Mouse (Mus musculus) CH12.LX (cell line): ENCODE measurements around the gene Ctsh.

ENCODE experiments used
- CTCF ChIP-seq, 2 experiments: IDR thresholded peaks in 1 of 2; conservative IDR thresholded peaks in 1 of 2; 2 replicates each; pipeline ENCODE4 v1.5.1; 2011 to 2012; ENCODE audit warnings: low read depth in 2 of 2, low read length in 2 of 2, improper control_type of control experiment in 1 of 2, inconsistent platforms in 1 of 2, mild to moderate bottlenecking in 1 of 2, moderate library complexity in 1 of 2
- E2F4 ChIP-seq: IDR thresholded peaks from 2 replicates; pipeline ENCODE4 v1.6.1; 2011; ENCODE audit warnings: low read depth, low read length, improper control_type of control experiment; ENCODE audit not compliant: insufficient replicate concordance
- MAX ChIP-seq: IDR thresholded peaks from 2 replicates; pipeline ENCODE4 v1.6.1; 2011; ENCODE audit warnings: low read length, improper control_type of control experiment

- TF ChIP-seq E2F4 (no peak), MAX (no peak), CTCF (conservative IDR thresholded peaks at IDR 0.05 in 1 of 2, IDR thresholded peaks at IDR 0.05 in 1 of 2; ENCODE audit: low read depth in 2 of 2, low read length in 2 of 2) (no peak)
Observed at GRCm38 (mm10) chr9:90047937-90048627, 5.9 kb upstream of the Ctsh start.
